Mouse (Mus musculus) neural tube, embryonic 14.5 days (tissue): ENCODE data around the gene Vav1. TPM values are rescaled to one million over a fixed set of nuclear protein-coding genes. Genes with fewer than 3 reads are reported as not detected.

ENCODE experiments used
- ATAC-seq: fragments of 200-750 bp; cut with Nextera tagmentation; 2 replicates; pipeline ENCODE4 v1.8.0; 2017; ENCODE audit warnings: low read depth, mild to moderate bottlenecking, moderate TSS enrichment, moderate library complexity
- H3K27ac ChIP-seq: fragments of 300-500 bp; sonication (generic); 2 replicates; pipeline ENCODE4 v1.5.1; 2014; ENCODE audit warnings: low read depth, mild to moderate bottlenecking, control low read depth, low read length, moderate library complexity, mixed read lengths
- H3K27me3 ChIP-seq: fragments of 300-500 bp; sonication (generic); 2 replicates; pipeline ENCODE4 v1.6.1; 2014; ENCODE audit warnings: low read length; ENCODE audit not compliant: control insufficient read depth, insufficient read depth
- H3K36me3 ChIP-seq: fragments of 300-500 bp; sonication (generic); 2 replicates; pipeline ENCODE4 v1.6.1; 2014; ENCODE audit warnings: low read length, mixed read lengths; ENCODE audit not compliant: control insufficient read depth, insufficient read depth
- H3K4me1 ChIP-seq: fragments of 300-500 bp; sonication (generic); 2 replicates; pipeline ENCODE4 v1.6.1; 2014; ENCODE audit warnings: low read length; ENCODE audit not compliant: control insufficient read depth, insufficient read depth
- H3K4me2 ChIP-seq: fragments of 300-500 bp; sonication (generic); 2 replicates; pipeline ENCODE4 v1.6.1; 2014; ENCODE audit warnings: mild to moderate bottlenecking, low read depth, low read length, control low read depth
- H3K4me3 ChIP-seq: fragments of 300-500 bp; sonication (generic); 2 replicates; pipeline ENCODE4 v1.5.1; 2014; ENCODE audit warnings: low read depth, low read length, control low read depth, mixed read lengths
- H3K9ac ChIP-seq: fragments of 300-500 bp; sonication (generic); replicated peaks from 2 replicates; pipeline ENCODE4 v1.6.1; 2014; ENCODE audit warnings: low read depth, mild to moderate bottlenecking, control low read depth, low read length, mixed read lengths
- H3K9me3 ChIP-seq: fragments of 300-500 bp; sonication (generic); 2 replicates; pipeline ENCODE4 v1.6.1; 2016; ENCODE audit warnings: low read length; ENCODE audit not compliant: control insufficient read depth
- WGBS: fragments of 180-500 bp; shearing (Covaris S2); extraction: QIAGEN DNeasy Blood & Tissue Kit; methylation state at CpG from one replicate; pipeline ENCODE4 v1.1.7; 2014; 5-methylcytosine and 5-hydroxymethylcytosine counted together
- polyA plus RNA-seq: library from polyadenylated mRNA; unstranded; fragments of >200 nt; fragmentation: Nextera tagmentation; extraction: Ambion mirVana; gene quantifications from 2 replicates; pipeline ENCODE4 v1.2.1, GENCODE M21; 2014

Gene Vav1
- polyA plus RNA-seq, 1 experiment from 2014 or later: 1.1 TPM

DNA sequence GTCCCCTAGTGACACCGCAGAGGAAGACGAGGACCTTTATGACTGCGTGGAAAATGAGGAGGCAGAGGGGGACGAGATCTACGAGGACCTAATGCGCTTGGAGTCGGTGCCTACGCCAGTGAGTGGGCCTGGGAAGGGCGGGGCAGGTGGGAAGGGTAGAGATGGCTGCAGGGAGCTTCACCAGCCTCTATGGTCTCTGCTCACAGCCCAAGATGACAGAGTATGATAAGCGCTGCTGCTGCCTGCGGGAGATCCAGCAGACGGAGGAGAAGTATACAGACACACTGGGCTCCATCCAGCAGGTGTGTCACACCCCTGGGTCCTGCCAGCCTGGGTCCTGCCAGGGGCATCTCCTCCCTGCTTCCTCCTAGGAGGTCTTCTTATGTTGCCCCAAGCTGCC, 18.1 kb downstream of the Vav1 start:
- no peak overlapping the region for H3K27ac ChIP-seq
- 85% methylated on average over 12 of the region's 12 CpGs for WGBS

DNA sequence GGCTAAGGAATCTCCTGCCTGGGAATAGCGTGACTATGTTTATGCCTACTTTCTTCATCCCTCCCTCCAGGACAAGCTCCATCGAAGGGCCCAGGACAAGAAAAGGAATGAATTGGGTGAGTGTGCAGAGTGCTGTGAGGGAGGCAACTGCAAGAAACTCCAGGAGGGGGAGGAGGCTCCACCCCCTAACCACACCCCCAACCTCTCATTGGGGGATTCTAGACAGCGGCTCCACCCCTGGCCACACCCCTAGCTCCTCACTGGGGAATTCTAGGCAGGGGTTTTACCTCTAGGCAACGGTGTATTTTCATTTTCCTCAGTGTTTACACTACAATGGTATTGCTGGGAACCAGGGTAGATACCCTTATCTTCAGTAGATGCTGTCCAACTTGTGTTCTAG, 26.7 kb downstream of the Vav1 start:
- Histone ChIP-seq H3K4me3 (no peak overlapping the region), H3K9ac (no peak overlapping the region), H3K4me2 (no peak overlapping the region), H3K9me3 (no peaks in the 10 kb centered on the region), H3K36me3 (no peaks in the 10 kb centered on the region), H3K27ac (no peak overlapping the region), H3K27me3 (no peaks in the 10 kb centered on the region), H3K4me1 (no peaks in the 10 kb centered on the region)
- no peak for ATAC-seq
- WGBS: 68% methylated on average over 4 of the region's 4 CpGs

More for the DNA sequence above, 18.1 kb downstream of the Vav1 start:
- Histone ChIP-seq H3K36me3 (no peaks in the 10 kb centered on the region), H3K4me3 (no peak overlapping the region), H3K27me3 (no peaks in the 10 kb centered on the region), H3K9ac (no peak overlapping the region), H3K4me2 (no peak overlapping the region), H3K9me3 (no peaks in the 10 kb centered on the region), H3K4me1 (no peaks in the 10 kb centered on the region)
- no peak for ATAC-seq

DNA sequence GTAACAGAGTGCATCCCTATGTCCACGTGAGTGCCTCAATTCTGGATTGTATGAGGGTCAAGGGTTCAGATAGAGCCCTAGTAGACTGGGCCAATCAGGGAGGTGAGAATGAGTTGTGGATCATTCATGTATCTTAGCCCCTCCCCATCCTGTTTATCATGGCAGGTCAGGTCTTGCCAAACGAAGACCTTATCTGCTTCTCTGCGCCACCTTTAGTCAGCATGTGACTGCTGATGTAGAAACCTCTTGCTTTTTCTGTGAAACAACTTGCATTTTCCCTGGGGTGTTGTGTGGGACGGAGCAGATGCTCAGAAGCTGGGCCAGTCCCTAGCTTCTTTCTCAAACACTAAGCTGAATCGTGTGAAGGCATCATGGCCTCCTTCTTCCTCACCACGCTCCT, 28.2 kb downstream of the Vav1 start:
- H3K27me3 ChIP-seq: no peaks in the 10 kb centered on the region
- 87% methylated on average over 6 of the region's 6 CpGs for WGBS
- H3K36me3 ChIP-seq: no peaks in the 10 kb centered on the region
- H3K4me2 ChIP-seq: no peak overlapping the region
- H3K27ac ChIP-seq: no peak overlapping the region
- H3K9ac ChIP-seq: no peak overlapping the region
- H3K4me1 ChIP-seq: no peaks in the 10 kb centered on the region
- H3K4me3 ChIP-seq: no peak overlapping the region
- ATAC-seq: no peak
- H3K9me3 ChIP-seq: no peaks in the 10 kb centered on the region

DNA sequence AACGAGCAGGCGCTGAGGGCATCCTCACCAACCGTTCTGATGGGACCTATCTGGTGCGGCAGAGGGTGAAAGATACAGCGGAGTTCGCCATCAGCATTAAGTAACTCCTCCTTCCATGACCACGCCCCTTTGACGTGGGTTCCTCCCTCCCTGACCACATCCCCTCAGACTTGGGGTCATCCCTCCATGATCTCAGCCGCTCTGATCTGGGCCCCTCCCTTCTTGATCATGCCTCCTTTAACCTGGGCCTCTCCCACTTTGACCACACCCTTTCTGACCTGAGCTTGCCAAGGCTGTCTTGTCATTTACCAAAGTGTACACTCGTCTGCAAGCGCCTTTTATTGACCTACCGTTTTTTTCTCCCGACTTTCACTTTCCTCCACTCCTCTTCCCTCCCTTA, 32.9 kb downstream of the Vav1 start:
- Histone ChIP-seq H3K4me2 (no peak overlapping the region), H3K9me3 (no peaks in the 10 kb centered on the region), H3K4me3 (no peak overlapping the region), H3K4me1 (no peaks in the 10 kb centered on the region), H3K9ac (no peak overlapping the region), H3K36me3 (no peaks in the 10 kb centered on the region), H3K27me3 (no peaks in the 10 kb centered on the region), H3K27ac (no peak overlapping the region)
- no peak for ATAC-seq
- WGBS: 38% methylated on average over 13 of the region's 13 CpGs

GRCm38 (mm10) chr17:57327615-57328014, 48.7 kb downstream of the Vav1 start:
- ATAC-seq: peak; percentile 42; the same call in 1 of the 2 replicates
- no peaks in the 10 kb centered on the region for H3K36me3 ChIP-seq

DNA sequence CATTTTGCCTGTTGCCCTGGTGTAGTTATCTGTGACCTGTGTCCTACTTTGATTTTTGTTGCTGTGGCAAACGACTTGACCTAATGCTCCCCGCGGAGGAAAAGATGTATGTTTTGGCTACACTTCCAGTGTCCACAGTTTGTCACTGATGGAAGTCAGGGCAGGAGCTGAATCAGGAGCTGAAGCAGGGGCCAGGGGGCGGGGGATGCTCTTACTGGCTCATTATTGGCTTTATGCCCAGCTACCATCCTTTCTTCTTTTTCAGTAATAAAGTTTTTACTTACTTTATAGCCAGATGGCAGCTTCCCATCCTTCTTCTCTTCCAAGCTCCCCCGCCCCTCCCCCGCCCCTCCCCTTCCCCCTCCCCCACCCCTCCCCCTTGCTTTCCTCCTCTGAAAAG, 50.0 kb downstream of the Vav1 start:
- Histone ChIP-seq H3K27ac (no peak overlapping the region), H3K36me3 (no peaks in the 10 kb centered on the region), H3K9ac (no peak overlapping the region), H3K9me3 (no peaks in the 10 kb centered on the region), H3K4me1 (no peaks in the 10 kb centered on the region), H3K4me2 (no peak overlapping the region), H3K4me3 (no peak overlapping the region), H3K27me3 (no peaks in the 10 kb centered on the region)
- 50% methylated on average over 4 of the region's 6 CpGs for WGBS
- no peak; the same call in 1 of the 2 replicates for ATAC-seq

More at GRCm38 (mm10) chr17:57327615-57328014, 48.7 kb downstream of the Vav1 start:
- no peaks in the 10 kb centered on the region for H3K4me1 ChIP-seq
- H3K9me3 ChIP-seq: no peaks in the 10 kb centered on the region
- no peaks in the 10 kb centered on the region for H3K27me3 ChIP-seq
- no peak overlapping the region for H3K4me2 ChIP-seq
- WGBS: 60% methylated on average over 8 of the region's 8 CpGs
- H3K9ac ChIP-seq: no peak overlapping the region
- no peak overlapping the region for H3K27ac ChIP-seq
- H3K4me3 ChIP-seq: no peak overlapping the region

GRCm38 (mm10) chr17:57330993-57331392, 52.1 kb downstream of the Vav1 start:
- H3K4me3 ChIP-seq: no peak overlapping the region
- no peaks in the 10 kb centered on the region for H3K27me3 ChIP-seq
- no peaks in the 10 kb centered on the region for H3K4me1 ChIP-seq
- no peaks in the 10 kb centered on the region for H3K36me3 ChIP-seq
- H3K27ac ChIP-seq: no peak overlapping the region
- WGBS: 95% methylated on average over 8 of the region's 8 CpGs
- no peak overlapping the region for H3K9ac ChIP-seq
- no peak overlapping the region for H3K4me2 ChIP-seq
- no peaks in the 10 kb centered on the region for H3K9me3 ChIP-seq
- ATAC-seq: no peak

- Histone ChIP-seq H3K9me3 (no peaks in the 10 kb centered on the region), H3K36me3 (no peaks in the 10 kb centered on the region), H3K27ac (no peak overlapping the region), H3K4me1 (no peaks in the 10 kb centered on the region), H3K4me2 (no peak overlapping the region), H3K27me3 (no peaks in the 10 kb centered on the region), H3K9ac (no peak overlapping the region), H3K4me3 (no peak overlapping the region)
- 89% methylated on average over 4 of the region's 4 CpGs for WGBS
- ATAC-seq: no peak
These were observed 53.3 kb downstream of the Vav1 start for GRCm38 (mm10) chr17:57332241-57332640.

GRCm38 (mm10) chr17:57334001-57334760, 55.3 kb downstream of the Vav1 start:
- 74% methylated on average over 9 of the region's 9 CpGs for WGBS
- peak; percentile 15; the same call in 1 of the 2 replicates for ATAC-seq
- H3K4me1 ChIP-seq: no peaks in the 10 kb centered on the region
- no peak overlapping the region for H3K27ac ChIP-seq
- H3K4me3 ChIP-seq: no peak overlapping the region
- no peaks in the 10 kb centered on the region for H3K27me3 ChIP-seq
- H3K9ac ChIP-seq: no peak overlapping the region
- H3K36me3 ChIP-seq: no peaks in the 10 kb centered on the region
- H3K4me2 ChIP-seq: no peak overlapping the region; the same call in 1 of the 2 replicates
- H3K9me3 ChIP-seq: no peaks in the 10 kb centered on the region
